Mouse (Mus musculus) cerebellum, adult 9-11 months (tissue): ENCODE data around the gene Prn.

Source experiments
- DNase-seq: peaks from one replicate; pipeline ENCODE4 v3.0.0; 2022

The Prn gene

GRCm38 (mm10) chr2:131996369-131996768 is 86.6 kb downstream of the Prn start:
- no peak for DNase-seq

DNA sequence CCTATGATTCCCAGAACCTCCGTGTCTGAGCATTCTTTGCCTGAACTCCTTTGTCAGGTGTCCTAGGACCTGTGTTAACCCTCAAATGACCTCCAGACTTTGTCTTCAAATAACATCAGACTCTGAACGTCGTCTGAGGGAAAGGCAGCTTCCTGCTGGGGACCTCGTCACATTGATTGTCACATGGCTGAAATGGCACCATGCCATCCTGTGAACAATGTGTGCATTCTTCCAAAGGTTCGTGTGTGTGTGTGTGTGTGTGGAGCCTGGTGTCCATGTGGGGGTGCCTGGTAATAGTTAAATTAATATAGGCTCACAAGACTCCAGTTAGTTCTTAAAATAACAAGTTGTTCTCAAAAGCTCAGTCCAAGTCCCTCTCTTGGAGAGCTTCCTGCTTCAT is 87.6 kb downstream of the Prn start:
- no peak for DNase-seq

- DNase-seq, result no peak
Measured at GRCm38 (mm10) chr2:132001696-132002334, 92.1 kb downstream of the Prn start.

DNA sequence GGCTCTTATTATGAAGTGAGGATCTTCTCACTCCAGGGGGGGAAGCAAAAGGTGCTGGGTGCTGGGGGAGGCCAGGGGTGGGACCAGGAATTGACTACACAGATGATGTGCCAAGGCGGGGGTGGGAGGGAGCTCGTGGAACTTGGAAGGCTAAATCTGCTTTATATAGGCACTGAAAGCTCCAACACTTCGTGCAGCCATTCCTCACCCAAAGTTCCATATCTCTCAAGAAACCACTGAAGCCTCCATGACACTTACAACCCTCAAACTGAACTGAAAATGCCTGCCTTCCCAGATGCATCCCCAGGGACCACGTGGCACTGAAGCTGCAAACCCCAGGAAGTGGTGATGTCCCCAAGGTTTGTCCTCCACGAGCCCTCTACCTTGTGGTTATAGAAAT is 94.2 kb downstream of the Prn start:
- no peak for DNase-seq

GRCm38 (mm10) chr2:132004495-132005136 is 94.9 kb downstream of the Prn start:
- no peak for DNase-seq

DNA sequence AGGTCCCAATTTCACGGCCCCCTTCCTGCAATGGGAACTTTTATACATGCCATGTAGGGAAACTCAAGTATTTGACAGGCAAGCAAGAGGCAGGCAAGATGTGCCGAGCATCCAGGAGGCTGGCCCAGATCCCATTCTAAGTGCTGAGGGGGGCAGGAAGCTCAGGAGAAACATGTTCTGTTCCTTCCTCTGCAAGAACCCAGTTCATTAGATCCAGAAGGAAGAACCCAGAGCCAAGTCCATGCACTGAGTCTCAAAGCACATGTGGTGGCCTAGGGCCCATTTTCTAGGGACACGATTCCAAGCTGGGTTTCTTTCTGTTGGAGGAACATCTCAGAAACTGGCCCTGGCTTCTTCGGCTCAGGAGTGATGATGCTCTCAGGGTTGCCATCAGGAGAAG is 95.7 kb downstream of the Prn start:
- DNase-seq, result no peak
